Mouse (Mus musculus) heart, adult 18-20 months (tissue): ENCODE measurements around the gene Tank. TPM values are rescaled to one million over a fixed set of nuclear protein-coding genes. Genes with fewer than 3 reads are reported as not detected.
A peak's percentile ranks its signal among the peaks of the same experiment; 100 is the strongest.

Experiments used
- DNase-seq, 2 experiments: peaks; one replicate each; pipeline ENCODE4 v3.0.0; 2021 to 2022; ENCODE audit warnings: mixed read lengths in 1 of 2
- total RNA-seq, 2 experiments: library from RNA; stranded (reverse); gene quantifications; 2 replicates each; pipeline ENCODE4 v1.2.3; 2021

Tank gene
- total RNA-seq, 2 experiments from 2014 or later: 18.6 to 19.4 TPM

GRCm38 (mm10) chr2:61655382-61656281, 77.2 kb downstream of the Tank start:
- peak in 1 of 2 experiments; percentile 28 for DNase-seq

- DNase-seq: peak; percentile 45 to 47
These were observed 78.3 kb downstream of the Tank start for GRCm38 (mm10) chr2:61656421-61657411.

- no peak for DNase-seq
These were observed 80.9 kb downstream of the Tank start for GRCm38 (mm10) chr2:61659254-61659653.

- DNase-seq: peak in 1 of 2 experiments; percentile 18
These were observed 84.4 kb downstream of the Tank start for GRCm38 (mm10) chr2:61662833-61663232.

- DNase-seq: no peak
These were observed 85.3 kb downstream of the Tank start for GRCm38 (mm10) chr2:61663573-61664241.

GRCm38 (mm10) chr2:61667420-61667819, 89.0 kb downstream of the Tank start:
- no peak for DNase-seq

- peak; percentile 14 to 68 for DNase-seq
These were observed 89.9 kb downstream of the Tank start for GRCm38 (mm10) chr2:61668260-61668659.

GRCm38 (mm10) chr2:61674555-61674954, 96.2 kb downstream of the Tank start:
- no peak for DNase-seq

GRCm38 (mm10) chr2:61681572-61681971, 103.2 kb downstream of the Tank start:
- DNase-seq: no peak

GRCm38 (mm10) chr2:61686533-61686932, 108.1 kb downstream of the Tank start:
- no peak for DNase-seq

- DNase-seq: peak in 1 of 2 experiments; percentile 13
These were observed 110.7 kb downstream of the Tank start for GRCm38 (mm10) chr2:61689086-61689485.

Other genes starting within 250 kb of the Tank start
- gene Psmd14, start 133.1 kb downstream of the Tank start, total RNA-seq: 10 to 100 TPM; 64.7 to 64.8 TPM
- gene Tbr1, start 224.3 kb downstream of the Tank start, total RNA-seq: not detected